Mouse (Mus musculus) midbrain, embryonic 10.5 days (tissue): ENCODE data around the gene Esp18. TPM values are rescaled to one million over a fixed set of nuclear protein-coding genes. Genes with fewer than 3 reads are reported as not detected.

Source experiments
- DNase-seq: peaks from one replicate; pipeline ENCODE4 v3.0.0-alpha.2; 2017; ENCODE audit warnings: low spot score
- H3K27ac ChIP-seq: fragments of 300-500 bp; sonication (generic); replicated peaks from 2 replicates; pipeline ENCODE4 v1.5.1; 2016; ENCODE audit warnings: mild to moderate bottlenecking
- H3K27me3 ChIP-seq: fragments of 300-500 bp; sonication (generic); 2 replicates; pipeline ENCODE4 v1.6.1; 2016; ENCODE audit warnings: low read depth, mild to moderate bottlenecking; ENCODE audit not compliant: poor library complexity, severe bottlenecking
- H3K36me3 ChIP-seq: fragments of 300-500 bp; sonication (generic); 2 replicates; pipeline ENCODE4 v1.6.1; 2016; ENCODE audit warnings: mild to moderate bottlenecking, moderate library complexity
- H3K4me1 ChIP-seq: fragments of 300-500 bp; sonication (generic); 2 replicates; pipeline ENCODE4 v1.6.1; 2016
- H3K4me3 ChIP-seq: fragments of 300-500 bp; sonication (generic); 2 replicates; pipeline ENCODE4 v1.5.1; 2016; ENCODE audit warnings: mild to moderate bottlenecking, moderate library complexity
- H3K9me3 ChIP-seq: fragments of 300-500 bp; sonication (generic); replicated peaks from 2 replicates; pipeline ENCODE4 v1.6.1; 2016; ENCODE audit warnings: mild to moderate bottlenecking
- WGBS: fragments of 180-500 bp; shearing (Covaris S2); methylation state at CpG from one replicate; pipeline ENCODE4 v1.1.7; 2016; 5-methylcytosine and 5-hydroxymethylcytosine counted together
- microRNA-seq: library from miRNA; unstranded; fragments of <30 nt; microRNA quantifications from one replicate; pipeline ENCODE4, GENCODE M21; 2017
- polyA plus RNA-seq: library from polyadenylated mRNA; unstranded; fragments of >200 nt; fragmentation: Nextera tagmentation; extraction: Ambion mirVana; gene quantifications from 2 replicates; pipeline ENCODE4 v1.2.1, GENCODE M21; 2016

The Esp18 gene
- not detected in 2 replicates for polyA plus RNA-seq

DNA sequence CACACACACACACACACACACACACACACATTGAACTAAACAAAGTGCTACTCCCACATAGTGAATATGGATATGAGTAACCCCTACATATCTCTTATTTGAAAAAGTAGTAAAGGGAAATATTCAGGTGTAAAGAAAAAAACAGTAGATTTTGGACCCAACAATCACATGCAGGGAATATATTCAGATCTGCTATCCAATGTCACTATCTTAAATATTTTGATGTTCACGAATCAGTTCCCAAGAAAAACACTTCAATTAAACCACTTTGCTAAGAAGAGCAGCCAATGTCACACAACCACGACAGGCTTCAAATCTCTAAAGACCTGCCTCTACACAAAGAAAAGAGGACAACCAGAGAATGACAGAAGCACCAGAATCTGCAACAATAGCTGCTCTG is at the start of gene Esp18:
Esp18 (plus strand) TSS at position 301 of the 400 bp plus-strand sequence.
- Histone ChIP-seq H3K27ac (no peak within 1 kb of the TSS), H3K4me1 (no peaks in the 10 kb centered on the region), H3K27me3 (no peaks in the 10 kb centered on the region), H3K4me3 (no peak within 1 kb of the TSS), H3K36me3 (no peaks in the 10 kb centered on the region), H3K9me3 (no peaks in the 10 kb centered on the region)
- 73% methylated on average over 2 of the region's 2 CpGs for WGBS
- DNase-seq, result no peak

DNA sequence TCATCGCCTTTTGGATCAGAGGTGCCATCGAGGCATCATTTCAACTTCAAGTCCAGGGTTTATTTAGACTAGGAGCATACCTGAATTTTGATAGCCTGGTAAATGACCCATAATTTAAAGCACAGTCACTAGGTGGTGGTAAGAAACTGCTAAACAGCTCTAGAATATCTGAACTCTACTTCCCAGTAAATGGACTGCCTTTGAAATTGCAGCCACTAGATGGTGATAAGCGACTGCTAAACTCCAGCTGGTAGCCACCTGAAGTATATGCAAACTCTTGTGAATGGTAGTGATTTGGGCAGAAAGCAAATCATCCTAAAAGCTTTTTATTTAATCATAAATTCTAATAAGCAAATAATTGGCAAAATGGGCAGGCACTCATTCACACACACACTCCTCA is 42.8 kb upstream of the Esp18 start:
- Histone ChIP-seq H3K36me3 (no peaks in the 10 kb centered on the region), H3K4me3 (no peak overlapping the region), H3K9me3 (peaks cover 8% of the 10 kb centered on the region; the same call in 1 of the 2 replicates), H3K27me3 (no peaks in the 10 kb centered on the region), H3K4me1 (no peaks in the 10 kb centered on the region), H3K27ac (no peak overlapping the region)
- 69% methylated on average over 3 of the region's 3 CpGs for WGBS
- DNase-seq, result no peak

Small RNA genes lying within 50 kb of the gene (microRNA-seq; reads per million reads assigned to microRNA genes)
- not detected for gene Gm26429

Other genes with a start within 250 kb of the Esp18 start
- gene Esp16, start 129.8 kb downstream of the Esp18 start, polyA plus RNA-seq, result not detected in 2 replicates
- gene Esp15, start 234.6 kb downstream of the Esp18 start, polyA plus RNA-seq, result not detected in 2 replicates